14 mouse cellular contexts compared by ENCODE assay signal in the genomic region with DNA sequence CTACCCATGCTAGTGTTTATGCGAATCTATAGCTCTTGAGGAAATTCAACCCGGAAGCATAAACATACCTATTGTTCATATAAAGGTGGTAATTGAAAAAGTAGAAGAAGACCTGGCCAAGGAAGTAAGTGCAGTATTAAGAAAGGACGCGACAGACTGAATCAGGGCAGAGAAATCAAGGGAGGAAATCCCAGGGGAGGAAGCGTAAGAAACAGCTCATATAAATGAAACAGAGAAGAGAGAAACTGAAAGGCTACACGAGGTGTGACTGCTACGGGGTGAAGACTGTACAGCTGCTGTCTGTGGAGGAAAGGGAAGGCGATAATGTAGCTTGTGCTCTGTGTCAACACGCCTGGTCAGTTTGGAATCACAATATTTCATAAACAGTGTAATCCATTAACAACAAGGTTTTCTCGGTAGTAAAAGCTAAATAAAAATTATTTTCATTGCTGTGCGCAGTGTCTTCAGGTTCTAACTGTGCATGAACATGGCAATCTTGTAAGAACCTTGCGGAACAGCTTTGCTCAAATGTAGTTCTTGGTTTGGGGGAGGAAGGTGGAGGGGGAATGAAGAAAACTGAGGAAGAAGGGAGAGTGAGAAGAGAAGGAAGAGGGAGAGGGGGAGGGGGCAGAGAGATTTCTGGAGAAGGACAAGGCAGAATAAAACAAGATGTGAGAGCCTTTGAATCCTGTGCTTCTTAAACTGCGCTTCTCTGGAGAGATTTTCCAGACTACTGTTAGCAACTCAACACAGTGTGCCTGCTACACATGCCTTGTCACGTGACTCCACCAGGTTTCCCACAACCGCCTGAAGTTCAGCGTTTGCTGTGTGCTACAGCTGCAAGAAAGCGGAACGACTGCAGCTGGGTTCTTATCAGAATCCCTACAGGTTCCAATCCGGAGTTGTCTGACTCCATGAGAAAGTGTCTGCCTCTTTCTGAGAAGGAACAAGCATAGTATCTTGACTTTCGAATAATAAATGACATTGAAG. TPM values are rescaled to one million over a fixed set of nuclear protein-coding genes. Genes with fewer than 3 reads are reported as not detected.
DNase-seq lines count a peak whose midpoint lies in the region; ATAC-seq and TF ChIP-seq lines count a peak whose summit lies in the region.
"Had no signal": no experiment of that assay in that cellular context is flagged by ENCODE, and none has a peak within 500 bp of the region (broad histone marks: within the 10 kb centered on the region; RNA-seq: fewer than 3 reads in every experiment).

No protein-coding gene starts in this region.

- H3K4me1 ChIP-seq in lung, embryonic 15.5 days, result no peaks in the 10 kb centered on the region
- H3K4me1 ChIP-seq in liver, adult 2 months (ENCODE audit: control insufficient read depth, insufficient read depth, low read length), result no peaks in the 10 kb centered on the region
- H3K4me1 ChIP-seq: embryonic facial prominence, embryonic 10.5 days; limb, embryonic 10.5 days had no signal

- H3K4me2 ChIP-seq in lung, embryonic 15.5 days, result peak overlapping the region; percentile 2; the same call in 1 of the 2 replicates

- H3K9me3 ChIP-seq in lung, embryonic 15.5 days, result no peaks in the 10 kb centered on the region
- H3K9me3 ChIP-seq: embryonic facial prominence, embryonic 10.5 days; limb, embryonic 10.5 days had no signal

- ATAC-seq in lung, embryonic 15.5 days (ENCODE audit: borderline replicate concordance, extremely low read depth, low FRiP score, low TSS enrichment), result no peak
- 0 out of 2 replicates have a peak, but pooled peaks have one; percentile 52 for ATAC-seq in erythroid progenitor cell, adult 5-6 weeks (replicated peaks; ENCODE audit: low FRiP score, poor library complexity, severe bottlenecking)

- no peaks in the 10 kb centered on the region for H3K27me3 ChIP-seq in lung, embryonic 15.5 days
- no peaks in the 10 kb centered on the region for H3K27me3 ChIP-seq in liver, adult 2 months (ENCODE audit: control insufficient read depth, insufficient read depth, low read length)

- peaks cover 1% of the 10 kb centered on the region; the same call in 1 of the 2 replicates for H3K36me3 ChIP-seq in lung, embryonic 15.5 days
- H3K36me3 ChIP-seq in liver, adult 2 months (ENCODE audit: control insufficient read depth, insufficient read depth, low read length), result peaks cover 8% of the 10 kb centered on the region

- WGBS in lung, embryonic 15.5 days, result 49% methylated on average over 20 of the region's 20 CpGs
- WGBS in liver, adult 2 months, result 74% methylated on average over 20 of the region's 20 CpGs

- H3K79me2 ChIP-seq in liver, adult 2 months (ENCODE audit: control insufficient read depth, insufficient read depth, low read length), result no peaks in the 10 kb centered on the region

- H3K4me3 ChIP-seq in lung, embryonic 15.5 days, result no peak overlapping the region
- peak overlapping the region; percentile 33; the same call in 1 of the 2 replicates for H3K4me3 ChIP-seq in liver, adult 2 months (ENCODE audit: insufficient read depth, low read depth, low read length)
- H3K4me3 ChIP-seq: embryonic facial prominence, embryonic 10.5 days; limb, embryonic 10.5 days had no signal

- H3K27ac ChIP-seq in lung, embryonic 15.5 days, result no peak overlapping the region
- H3K27ac ChIP-seq in liver, adult 2 months (replicated peaks; ENCODE audit: insufficient read depth, low read depth, low read length), result no peak overlapping the region
- H3K27ac ChIP-seq: embryonic facial prominence, embryonic 10.5 days; limb, embryonic 10.5 days had no signal

- no peak overlapping the region for H3K9ac ChIP-seq in lung, embryonic 15.5 days
- no peak overlapping the region for H3K9ac ChIP-seq in liver, adult 2 months (ENCODE audit: low read depth, low read length)

- TF ChIP-seq POLR2A in liver, adult 2 months (IDR thresholded peaks at IDR 0.05; ENCODE audit: extremely low read depth, insufficient read depth, low read length), result no peak

- TF ChIP-seq CTCF in liver, adult 2 months (IDR thresholded peaks at IDR 0.05; ENCODE audit: low read depth, low read length), result no peak

- no peak for DNase-seq in lung, adult 18-20 months
- no peak for DNase-seq in liver, adult 2 months (ENCODE audit: extremely low read depth, low read depth, low spot score)
- DNase-seq in thymus, postnatal 14 days, result peak; percentile 25
- no peak for DNase-seq in layer of hippocampus, adult 9-10 months (ENCODE audit: low spot score)
- DNase-seq in gastrocnemius, postnatal 25 days, result no peak
- no peak for DNase-seq in frontal cortex, adult 2 months (ENCODE audit: extremely low spot score in 1 of 2, low spot score in 1 of 2)
- DNase-seq: kidney, postnatal 14 days had no signal

RNA-seq across cellular contexts. Expression of a gene that starts 15.8 kb away (rescaled TPM):
- polyA plus RNA-seq in lung, embryonic 15.5 days (2015; fragmentation: Nextera tagmentation; extraction: Ambion mirVana), result 24.9 and 26.8 TPM in 2 replicates
- total RNA-seq in erythroid progenitor cell, adult 5-6 weeks (2015; ENCODE audit: low replicate concordance), result 1,198 and 1,327 TPM in 2 replicates
- 966 and 1,012 TPM in 2 replicates for total RNA-seq in erythroid progenitor cell, adult 5-6 weeks (2017; ENCODE audit: low replicate concordance)
- 59.9 and 68.1 TPM in 2 replicates for total RNA-seq in liver, adult 2 months (2014; rRNA removed)
- polyA plus RNA-seq in liver, adult 2 months (2012; rRNA removed), result 65.0 and 75.2 TPM in 2 replicates
- 10 to 100 TPM; 18.9 to 21.6 TPM for total RNA-seq in gastrocnemius, postnatal 25 days (2021)
- 26.8 and 27.6 TPM in 2 replicates for polyA plus RNA-seq in frontal cortex, adult 2 months (2012; rRNA removed)

RNA-seq across cellular contexts. Expression of a gene that starts 33.0 kb away (rescaled TPM):
- 0.24 TPM in 1 of 2 replicates, not detected in the other for polyA plus RNA-seq in lung, embryonic 15.5 days (2015; fragmentation: Nextera tagmentation; extraction: Ambion mirVana)
- total RNA-seq in erythroid progenitor cell, adult 5-6 weeks (2015; ENCODE audit: low replicate concordance), result 1.1 TPM in 1 of 2 replicates, not detected in the other
- total RNA-seq in erythroid progenitor cell, adult 5-6 weeks (2017; ENCODE audit: low replicate concordance), result not detected in 2 replicates
- not detected in 2 replicates for total RNA-seq in liver, adult 2 months (2014; rRNA removed)
- 0.10 TPM in 1 of 2 replicates, not detected in the other for polyA plus RNA-seq in liver, adult 2 months (2012; rRNA removed)
- total RNA-seq in gastrocnemius, postnatal 25 days (2021), result not detected
- polyA plus RNA-seq in frontal cortex, adult 2 months (2012; rRNA removed), result 0.04 TPM in 1 of 2 replicates, not detected in the other
- total RNA-seq: ES-E14; gastrocnemius, adult 18-20 months had no signal
- polyA plus RNA-seq: embryonic facial prominence, embryonic 10.5 days; limb, embryonic 10.5 days; midbrain, postnatal 0 days had no signal

RNA-seq across cellular contexts. Expression of a gene that starts 41.9 kb away (rescaled TPM):
- 110 and 111 TPM in 2 replicates for polyA plus RNA-seq in lung, embryonic 15.5 days (2015; fragmentation: Nextera tagmentation; extraction: Ambion mirVana)
- 27.2 and 30.6 TPM in 2 replicates for total RNA-seq in erythroid progenitor cell, adult 5-6 weeks (2015; ENCODE audit: low replicate concordance)
- total RNA-seq in erythroid progenitor cell, adult 5-6 weeks (2017; ENCODE audit: low replicate concordance), result 15.5 and 16.9 TPM in 2 replicates
- total RNA-seq in liver, adult 2 months (2014; rRNA removed), result 8.4 and 9.1 TPM in 2 replicates
- 30.5 and 32.3 TPM in 2 replicates for polyA plus RNA-seq in liver, adult 2 months (2012; rRNA removed)
- total RNA-seq in gastrocnemius, postnatal 25 days (2021), result 10 to 100 TPM; 63.9 to 64.2 TPM
- 119 and 121 TPM in 2 replicates for polyA plus RNA-seq in frontal cortex, adult 2 months (2012; rRNA removed)

RNA-seq across cellular contexts. Expression of a gene that starts 47.3 kb away (rescaled TPM):
- polyA plus RNA-seq in lung, embryonic 15.5 days (2015; fragmentation: Nextera tagmentation; extraction: Ambion mirVana), result not detected in 2 replicates
- not detected in 2 replicates for total RNA-seq in erythroid progenitor cell, adult 5-6 weeks (2015; ENCODE audit: low replicate concordance)
- not detected in 2 replicates for total RNA-seq in erythroid progenitor cell, adult 5-6 weeks (2017; ENCODE audit: low replicate concordance)
- not detected in 2 replicates for total RNA-seq in liver, adult 2 months (2014; rRNA removed)
- polyA plus RNA-seq in liver, adult 2 months (2012; rRNA removed), result not detected in 2 replicates
- total RNA-seq in gastrocnemius, postnatal 25 days (2021), result not detected
- polyA plus RNA-seq in frontal cortex, adult 2 months (2012; rRNA removed), result not detected in 2 replicates
- total RNA-seq: ES-E14; gastrocnemius, adult 18-20 months; midbrain, postnatal 0 days had no signal
- polyA plus RNA-seq: embryonic facial prominence, embryonic 10.5 days; limb, embryonic 10.5 days had no signal

Comparison
In these comparisons a context has a peak if more than half of its experiments do, and no peak if none do; other contexts are left out.
1. RNA of a gene that starts 15.8 kb away (total RNA-seq): 966 to 1,327 TPM in erythroid progenitor cell, adult 5-6 weeks; 59.9 to 68.1 TPM in liver, adult 2 months and 18.9 to 21.6 TPM in gastrocnemius, postnatal 25 days; every median in the first group is over 10 times any median in the second.